Mouse (Mus musculus): Measurements from ENCODE around the gene Vrk2.

Gene Vrk2

GRCm38 (mm10) chr11:26593061-26594059 is at the start of gene Vrk2, which contains the start of gene Gm6899:
TSS of gene Vrk2 (minus strand) at chr11:26593999.
TSS of gene Gm6899 (plus strand) at chr11:26593241.
- no peak for DNase-seq (ENCODE audit: low spot score)

- no peak for DNase-seq (ENCODE audit: low spot score)
These were observed 48.3 kb upstream of the Vrk2 start for GRCm38 (mm10) chr11:26642141-26642540.

- peak; percentile 2 for DNase-seq (ENCODE audit: low spot score)
These were observed 46.6 kb upstream of the Vrk2 start for GRCm38 (mm10) chr11:26640314-26640785.

- DNase-seq (ENCODE audit: low spot score), result no peak
These were observed 42.4 kb upstream of the Vrk2 start for GRCm38 (mm10) chr11:26636239-26636638.

GRCm38 (mm10) chr11:26622727-26623126 is 28.9 kb upstream of the Vrk2 start:
- no peak for DNase-seq (ENCODE audit: low spot score)

GRCm38 (mm10) chr11:26618475-26619223 is 24.9 kb upstream of the Vrk2 start:
- no peak for DNase-seq (ENCODE audit: low spot score)

- DNase-seq (ENCODE audit: low spot score), result no peak
These were observed 15.0 kb upstream of the Vrk2 start for GRCm38 (mm10) chr11:26608795-26609194.

- no peak for DNase-seq (ENCODE audit: low spot score)
These were observed 10.4 kb upstream of the Vrk2 start for GRCm38 (mm10) chr11:26604061-26604655.

- no peak for DNase-seq (ENCODE audit: low spot score)
These were observed 7.9 kb upstream of the Vrk2 start for GRCm38 (mm10) chr11:26601571-26602175.

GRCm38 (mm10) chr11:26600692-26601091 is 6.9 kb upstream of the Vrk2 start:
- DNase-seq (ENCODE audit: low spot score), result no peak

- no peak for DNase-seq (ENCODE audit: low spot score)
These were observed 5.1 kb upstream of the Vrk2 start for GRCm38 (mm10) chr11:26598876-26599275.

GRCm38 (mm10) chr11:26597761-26598160 is 4.0 kb upstream of the Vrk2 start:
- DNase-seq (ENCODE audit: low spot score), result no peak

GRCm38 (mm10) chr11:26597145-26597544 is 3.3 kb upstream of the Vrk2 start:
- no peak for DNase-seq (ENCODE audit: low spot score)

GRCm38 (mm10) chr11:26596186-26596585 is 2.4 kb upstream of the Vrk2 start:
- no peak for DNase-seq (ENCODE audit: low spot score)

GRCm38 (mm10) chr11:26594487-26594886 is 688 bp upstream of the Vrk2 start:
- no peak for DNase-seq (ENCODE audit: low spot score)

GRCm38 (mm10) chr11:26592395-26593053 is 1.3 kb downstream of the Vrk2 start:
- DNase-seq (ENCODE audit: low spot score), result no peak

GRCm38 (mm10) chr11:26587184-26587524 is 6.6 kb downstream of the Vrk2 start:
- no peak for DNase-seq (ENCODE audit: low spot score)

GRCm38 (mm10) chr11:26586367-26587183 is 7.2 kb downstream of the Vrk2 start:
- no peak for DNase-seq (ENCODE audit: low spot score)

- no peak for DNase-seq (ENCODE audit: low spot score)
These were observed 8.1 kb downstream of the Vrk2 start for GRCm38 (mm10) chr11:26585409-26586366.
